Mouse (Mus musculus) G1E (cell line): ENCODE data around the gene Il6st.

Source experiments
- CTCF ChIP-seq: IDR thresholded peaks from 2 replicates; pipeline ENCODE4 v1.5.1; 2012; ENCODE audit warnings: low read depth, low read length, inconsistent platforms, mixed read lengths
- GATA1 ChIP-seq: IDR thresholded peaks from 2 replicates; pipeline ENCODE4 v1.6.1; 2012; ENCODE audit warnings: borderline replicate concordance, low read length, inconsistent platforms, mixed read lengths

GRCm38 (mm10) chr13:112556501-112556900 lies 92.6 kb downstream of the Il6st start:
- TF ChIP-seq CTCF: no peak
- TF ChIP-seq GATA1: no peak
